Mouse (Mus musculus): ENCODE results near the gene Yjefn3.

DNA sequence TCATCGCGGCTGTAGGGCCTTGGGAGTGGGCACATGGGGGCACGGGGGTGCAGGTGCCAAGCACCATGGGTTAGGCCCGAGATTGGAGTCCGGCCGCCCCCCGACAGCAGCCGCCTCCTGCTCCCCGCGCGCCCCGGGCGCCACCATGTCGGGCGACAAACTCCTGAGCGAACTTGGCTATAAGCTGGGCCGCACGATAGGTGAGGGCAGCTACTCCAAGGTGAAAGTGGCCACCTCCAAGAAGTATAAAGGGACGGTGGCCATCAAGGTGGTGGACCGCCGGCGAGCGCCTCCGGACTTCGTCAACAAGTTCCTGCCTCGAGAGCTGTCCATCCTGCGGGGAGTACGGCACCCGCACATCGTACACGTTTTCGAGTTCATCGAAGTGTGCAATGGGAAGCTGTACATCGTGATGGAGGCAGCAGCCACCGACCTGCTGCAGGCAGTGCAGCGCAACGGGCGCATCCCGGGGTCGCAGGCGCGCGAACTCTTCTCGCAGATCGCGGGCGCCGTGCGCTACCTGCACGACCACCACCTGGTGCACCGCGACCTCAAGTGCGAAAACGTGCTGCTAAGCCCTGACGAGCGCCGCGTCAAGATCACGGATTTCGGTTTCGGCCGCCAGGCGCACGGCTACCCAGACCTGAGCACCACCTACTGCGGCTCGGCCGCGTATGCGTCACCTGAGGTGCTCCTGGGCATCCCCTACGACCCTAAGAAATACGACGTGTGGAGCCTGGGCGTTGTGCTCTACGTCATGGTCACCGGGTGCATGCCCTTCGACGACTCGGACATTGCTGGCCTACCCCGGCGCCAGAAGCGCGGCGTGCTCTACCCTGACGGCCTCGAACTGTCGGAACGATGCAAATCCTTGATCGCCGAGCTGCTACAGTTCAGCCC is at the start of gene Yjefn3, which contains the start of the genes Tssk6 and Ndufa13:
- TF ChIP-seq CTCF (IDR thresholded peaks at IDR 0.05; ENCODE audit: control insufficient read depth, insufficient read depth, low read length) (no peak), POLR2A (IDR thresholded peaks at IDR 0.05; ENCODE audit: borderline replicate concordance, control insufficient read depth, low read depth, low read length) (0 out of 2 replicates have a peak, but pooled peaks have one; percentile 39)
